Mouse (Mus musculus) hindbrain, embryonic 15.5 days (tissue): ENCODE data around the gene Krtap1-5. TPM values are rescaled to one million over a fixed set of nuclear protein-coding genes. Genes with fewer than 3 reads are reported as not detected.

ENCODE experiments used
- polyA plus RNA-seq: library from polyadenylated mRNA; unstranded; fragments of >200 nt; fragmentation: Nextera tagmentation; extraction: Ambion mirVana; gene quantifications from 2 replicates; pipeline ENCODE4 v1.2.1, GENCODE M21; 2015

Gene Krtap1-5
- polyA plus RNA-seq, 1 experiment from 2014 or later: not detected

Other genes starting within 250 kb of the Krtap1-5 start
- gene Krt26, start 243.1 kb downstream of the Krtap1-5 start, polyA plus RNA-seq: 0.25 and 0.26 TPM in 2 replicates
- gene Krt27, start 229.9 kb downstream of the Krtap1-5 start, polyA plus RNA-seq: 0.16 TPM in 1 of 2 replicates, not detected in the other
- gene Krt28, start 206.1 kb downstream of the Krtap1-5 start, polyA plus RNA-seq: 0.54 and 0.65 TPM in 2 replicates
- gene Krt10, start 191.7 kb downstream of the Krtap1-5 start, polyA plus RNA-seq: 29.6 and 30.6 TPM in 2 replicates
- gene Krt12, start 158.8 kb downstream of the Krtap1-5 start, polyA plus RNA-seq: 0.30 TPM in 1 of 2 replicates, not detected in the other
- 0.14 and 0.24 TPM in 2 replicates for gene Krt20, start 142.9 kb downstream of the Krtap1-5 start, polyA plus RNA-seq
- gene Krt23, start 87.9 kb downstream of the Krtap1-5 start, polyA plus RNA-seq: 0.20 and 0.31 TPM in 2 replicates
- not detected in 2 replicates for gene Krt39, start 59.7 kb downstream of the Krtap1-5 start, polyA plus RNA-seq
- not detected in 2 replicates for gene Krt40, start 37.9 kb downstream of the Krtap1-5 start, polyA plus RNA-seq
- gene Krtap3-3, start 30.2 kb downstream of the Krtap1-5 start, polyA plus RNA-seq: not detected in 2 replicates
- not detected in 2 replicates for gene Krtap3-2, start 24.2 kb downstream of the Krtap1-5 start, polyA plus RNA-seq
- not detected in 2 replicates for gene Gm11939, start 21.6 kb downstream of the Krtap1-5 start, polyA plus RNA-seq
- not detected in 2 replicates for gene Krtap3-1, start 14.4 kb downstream of the Krtap1-5 start, polyA plus RNA-seq
- gene Krtap1-4, start 2.6 kb upstream of the Krtap1-5 start, polyA plus RNA-seq: not detected in 2 replicates
- not detected in 2 replicates for gene Krtap1-3, start 10.3 kb upstream of the Krtap1-5 start, polyA plus RNA-seq
- not detected in 2 replicates for gene Krtap9-3, start 17.1 kb upstream of the Krtap1-5 start, polyA plus RNA-seq
- not detected in 2 replicates for gene Gm11938, start 22.3 kb upstream of the Krtap1-5 start, polyA plus RNA-seq
- not detected in 2 replicates for gene Gm11937, start 29.2 kb upstream of the Krtap1-5 start, polyA plus RNA-seq
- not detected in 2 replicates for gene Krtap2-4, start 33.8 kb upstream of the Krtap1-5 start, polyA plus RNA-seq
- not detected in 2 replicates for gene Gm11562, start 39.4 kb upstream of the Krtap1-5 start, polyA plus RNA-seq
- not detected in 2 replicates for gene Krtap4-1, start 47.2 kb upstream of the Krtap1-5 start, polyA plus RNA-seq
- gene Krtap4-2, start 54.1 kb upstream of the Krtap1-5 start, polyA plus RNA-seq: not detected in 2 replicates
- not detected in 2 replicates for gene Krtap4-7, start 63.1 kb upstream of the Krtap1-5 start, polyA plus RNA-seq
- not detected in 2 replicates for gene Gm11555, start 69.2 kb upstream of the Krtap1-5 start, polyA plus RNA-seq
- gene Gm11563, start 77.9 kb upstream of the Krtap1-5 start, polyA plus RNA-seq: not detected in 2 replicates
- gene Krtap4-6, start 84.9 kb upstream of the Krtap1-5 start, polyA plus RNA-seq: not detected in 2 replicates
- not detected in 2 replicates for gene Gm14190, start 109.7 kb upstream of the Krtap1-5 start, polyA plus RNA-seq
- gene Gm14180, start 153.3 kb upstream of the Krtap1-5 start, polyA plus RNA-seq: not detected in 2 replicates
- gene Gm11595, start 191.9 kb upstream of the Krtap1-5 start, polyA plus RNA-seq: not detected in 2 replicates
- not detected in 2 replicates for gene Krtap4-8, start 199.7 kb upstream of the Krtap1-5 start, polyA plus RNA-seq
- not detected in 2 replicates for gene Krtap4-9, start 204.2 kb upstream of the Krtap1-5 start, polyA plus RNA-seq
- not detected in 2 replicates for gene Gm11596, start 212.5 kb upstream of the Krtap1-5 start, polyA plus RNA-seq
- not detected in 2 replicates for gene Gm11569, start 217.9 kb upstream of the Krtap1-5 start, polyA plus RNA-seq
- not detected in 2 replicates for gene Gm11554, start 223.4 kb upstream of the Krtap1-5 start, polyA plus RNA-seq
- gene Krtap4-13, start 228.9 kb upstream of the Krtap1-5 start, polyA plus RNA-seq: not detected in 2 replicates
- not detected in 2 replicates for gene Gm11564, start 234.7 kb upstream of the Krtap1-5 start, polyA plus RNA-seq